Mouse (Mus musculus) activated CD4-positive, CD25-positive, alpha-beta regulatory T cell, adult 4 months (primary cell): Measurements from ENCODE around the gene Slc22a19. TPM values are rescaled to one million over a fixed set of nuclear protein-coding genes. Genes with fewer than 3 reads are reported as not detected.
"Not testable (repeated sequence)": the region's sequence is repeated elsewhere in the genome, so short reads cannot be mapped to it uniquely, and the experiment has no call there.

Source experiments
- ATAC-seq: one replicate; pipeline ENCODE4 v1.8.0; 2017
- polyA plus RNA-seq, 2 experiments: library from polyadenylated mRNA; unstranded; fragments of 100-300 nt; shearing (Covaris generic); gene quantifications; one replicate each; pipeline ENCODE4 v1.2.1; 2017

The Slc22a19 gene
- polyA plus RNA-seq = not detected

- ATAC-seq = no peak
Observed at GRCm38 (mm10) chr19:7711148-7711547, at the start of gene Slc22a19. Slc22a19 (minus strand) TSS chr19:7711310.

- ATAC-seq = not testable (repeated sequence)
Observed at GRCm38 (mm10) chr19:7753371-7753770, 42.3 kb upstream of the Slc22a19 start.

GRCm38 (mm10) chr19:7729543-7729942, 18.4 kb upstream of the Slc22a19 start:
- no peak for ATAC-seq

- not testable (repeated sequence) for ATAC-seq
Observed at GRCm38 (mm10) chr19:7693104-7693503, 18.0 kb downstream of the Slc22a19 start.

GRCm38 (mm10) chr19:7691259-7691658, 19.9 kb downstream of the Slc22a19 start:
- no peak for ATAC-seq

DNA sequence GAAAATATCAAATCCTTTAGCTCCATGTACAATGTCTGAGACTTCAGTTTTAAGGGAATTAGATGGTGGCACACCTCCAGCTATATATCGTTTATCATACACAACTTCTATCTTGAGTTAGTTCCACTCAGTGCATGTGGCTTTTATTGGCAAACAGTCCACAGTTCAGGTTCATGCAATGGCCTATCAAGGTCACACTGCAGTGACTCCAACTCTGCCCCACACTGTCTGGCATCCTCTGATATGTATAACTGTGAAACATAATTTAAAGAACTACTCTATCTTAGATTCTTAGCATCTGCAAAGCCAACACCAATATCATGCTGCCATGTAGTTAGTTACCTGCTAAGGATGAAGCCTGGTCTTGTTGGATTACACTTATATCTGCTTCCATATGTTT, 23.1 kb downstream of the Slc22a19 start:
- ATAC-seq = no peak

DNA sequence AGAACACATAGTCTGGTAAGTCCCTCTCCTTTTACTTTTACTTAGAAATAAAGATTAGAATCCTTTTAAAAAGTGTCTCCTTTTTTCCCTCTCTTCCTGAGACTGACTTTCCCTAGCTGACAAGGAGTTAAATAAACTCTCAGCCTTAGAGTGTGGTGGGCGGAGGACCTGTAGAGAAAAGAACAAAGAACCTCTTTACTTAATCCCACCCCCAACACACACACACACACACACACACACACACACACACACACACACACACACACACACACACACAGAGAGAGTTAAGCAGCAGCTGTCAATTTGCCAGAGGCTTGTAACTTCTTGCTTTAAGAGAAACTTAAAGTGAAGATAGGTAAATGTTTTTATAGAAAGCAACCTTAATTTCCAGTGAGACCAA, 39.1 kb downstream of the Slc22a19 start:
- ATAC-seq = no peak

DNA sequence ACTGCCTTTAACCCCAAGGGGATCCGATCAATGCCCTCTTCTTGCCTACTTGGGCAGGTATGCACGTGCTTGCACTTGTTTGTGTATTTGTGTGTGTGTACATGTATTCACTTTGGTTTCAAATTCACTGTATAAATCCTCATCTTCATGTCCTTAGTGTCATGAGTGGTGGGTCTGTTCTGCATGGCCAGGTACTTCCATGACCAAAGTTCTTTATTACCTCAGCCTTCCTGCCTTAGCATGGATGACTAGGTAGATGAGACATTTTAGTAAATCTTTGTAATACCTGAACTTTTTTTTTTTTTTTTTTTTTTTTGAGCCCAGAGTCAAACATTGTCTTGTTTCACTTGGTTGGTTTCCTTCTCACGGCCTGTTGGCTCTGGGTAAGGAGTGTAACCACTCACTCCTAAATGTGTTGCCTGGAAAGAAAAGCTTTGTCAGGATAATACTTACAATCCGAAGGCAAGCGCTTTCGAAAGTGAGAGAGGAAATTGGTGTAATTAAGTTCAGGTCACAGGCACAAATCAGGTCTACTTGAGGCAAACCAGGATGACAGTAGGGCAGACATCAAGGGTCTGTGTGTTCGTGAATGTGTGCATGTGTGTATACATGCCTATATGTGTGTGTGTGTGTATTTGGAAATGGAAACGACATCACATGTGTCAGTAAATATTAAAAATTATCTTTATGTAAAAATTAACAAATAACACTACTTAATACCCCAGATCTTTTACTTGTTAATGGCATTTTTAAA, 62.0 kb downstream of the Slc22a19 start:
- ATAC-seq = no peak

DNA sequence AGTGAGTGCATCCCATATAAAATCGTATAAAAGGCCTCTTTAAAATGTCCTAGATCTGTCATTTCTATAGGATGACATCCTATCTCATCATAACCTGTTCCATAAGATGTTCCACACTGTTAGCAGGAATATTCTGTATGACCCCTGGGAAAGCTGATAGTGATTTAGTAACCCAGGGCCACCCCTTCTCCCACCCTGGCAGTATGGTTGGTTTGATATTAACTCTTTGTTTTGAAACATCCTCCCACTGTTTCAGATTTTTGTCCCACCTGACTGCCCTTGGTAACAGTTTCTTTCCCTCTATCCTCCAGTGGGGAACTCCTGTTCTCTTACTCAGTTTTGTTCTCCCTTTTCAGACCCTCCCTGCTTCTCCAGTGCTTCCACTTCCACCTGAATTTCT, 77.3 kb downstream of the Slc22a19 start:
- no peak for ATAC-seq

DNA sequence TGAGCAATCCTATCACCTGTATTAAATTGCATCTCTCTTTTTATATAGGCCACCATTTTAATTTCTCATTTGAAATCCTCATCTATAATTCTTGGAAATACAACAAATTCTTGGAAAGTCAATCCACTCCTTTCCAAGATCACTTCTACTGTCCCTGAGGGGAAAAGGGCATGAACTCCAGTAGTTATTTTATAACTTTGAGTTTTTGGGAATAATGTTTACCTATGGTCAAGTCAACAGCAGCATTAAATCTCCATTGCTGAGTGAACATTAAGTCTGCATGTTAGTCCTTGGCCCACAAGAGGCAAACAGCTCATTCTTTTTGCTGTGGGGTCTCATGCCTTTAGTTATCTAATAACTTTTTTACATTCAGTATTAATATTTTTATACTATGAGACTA, 78.1 kb downstream of the Slc22a19 start:
- ATAC-seq = no peak

Other genes with a start within 250 kb of the Slc22a19 start
- 10 to 100 TPM; 42.0 to 53.0 TPM for gene Rtn3, start 228.0 kb downstream of the Slc22a19 start, polyA plus RNA-seq
- gene Atl3, start 217.3 kb downstream of the Slc22a19 start, polyA plus RNA-seq = 10 to 100 TPM; 20.1 to 23.8 TPM
- gene Pla2g16, start 153.9 kb downstream of the Slc22a19 start, polyA plus RNA-seq = 10 to 100 TPM; 84.0 to 95.7 TPM
- gene Lgals12, start 104.1 kb downstream of the Slc22a19 start, polyA plus RNA-seq = not detected
- not detected for gene Hrasls5, start 98.8 kb downstream of the Slc22a19 start, polyA plus RNA-seq
- gene Slc22a26, start 91.4 kb upstream of the Slc22a19 start, polyA plus RNA-seq = not detected